Mouse (Mus musculus): ENCODE results near the gene B4galt3. TPM values are rescaled to one million over a fixed set of nuclear protein-coding genes. Genes with fewer than 3 reads are reported as not detected.

B4galt3 gene
- total and polyA plus RNA-seq, 2 experiments from 2014 or later: 94.9 to 110 TPM

GRCm38 (mm10) chr1:171279721-171280120, 9.6 kb downstream of the B4galt3 start:
- no peaks in the 10 kb centered on the region for H3K9me3 ChIP-seq (ENCODE audit: low read length)
- no peak for ATAC-seq (ENCODE audit: low FRiP score)
- no peaks in the 10 kb centered on the region for H3K27me3 ChIP-seq (ENCODE audit: insufficient read depth, low read length)
- no peak for DNase-seq (ENCODE audit: low spot score)
- peak overlapping the region; percentile 63 for H3K9ac ChIP-seq (replicated peaks; ENCODE audit: low read length, poor library complexity, severe bottlenecking)
- peaks cover 3% of the 10 kb centered on the region; the same call in 1 of the 2 replicates for H3K4me1 ChIP-seq (ENCODE audit: insufficient read depth, low read length)
- no peak overlapping the region for H3K27ac ChIP-seq (ENCODE audit: low read depth, low read length)
- H3K4me3 ChIP-seq (ENCODE audit: low read depth, low read length): peak overlapping the region; percentile 60; the same call in 1 of the 2 replicates
- no peak for TF ChIP-seq CTCF (IDR thresholded peaks at IDR 0.05)
- H3K36me3 ChIP-seq (ENCODE audit: insufficient read depth, low read length): peaks cover 50% of the 10 kb centered on the region
- 66% methylated on average over 5 of the region's 5 CpGs for WGBS
- H3K4me2 ChIP-seq (ENCODE audit: low read depth, low read length, poor library complexity, severe bottlenecking): peak overlapping the region; percentile 88

- no peaks in the 10 kb centered on the region for H3K9me3 ChIP-seq (ENCODE audit: low read length)
- peak overlapping the region; percentile 60 for H3K4me3 ChIP-seq (ENCODE audit: low read depth, low read length)
- peak overlapping the region; percentile 88 for H3K4me2 ChIP-seq (ENCODE audit: low read depth, low read length, poor library complexity, severe bottlenecking)
- H3K27ac ChIP-seq (ENCODE audit: low read depth, low read length): no peak overlapping the region
- H3K36me3 ChIP-seq (ENCODE audit: insufficient read depth, low read length): peaks cover 51% of the 10 kb centered on the region
- peaks cover 3% of the 10 kb centered on the region for H3K4me1 ChIP-seq (ENCODE audit: insufficient read depth, low read length)
- no peak for TF ChIP-seq CTCF (IDR thresholded peaks at IDR 0.05)
- WGBS: 1% methylated on average over 25 of the region's 25 CpGs
- DNase-seq (ENCODE audit: low spot score) (no peak), ATAC-seq (ENCODE audit: low FRiP score) (peak; percentile 29; the same call in 1 of the 2 replicates)
- no peaks in the 10 kb centered on the region for H3K27me3 ChIP-seq (ENCODE audit: insufficient read depth, low read length)
- H3K9ac ChIP-seq (replicated peaks; ENCODE audit: low read length, poor library complexity, severe bottlenecking): peak overlapping the region; percentile 63
These were observed 10.3 kb downstream of the B4galt3 start for GRCm38 (mm10) chr1:171280250-171280915.

- no peak for TF ChIP-seq CTCF (IDR thresholded peaks at IDR 0.05)
- 0% methylated on average over 26 of the region's 26 CpGs for WGBS
These were observed 10.9 kb downstream of the B4galt3 start, which contains the start of gene Ppox for GRCm38 (mm10) chr1:171280916-171281527. Gene Ppox, minus strand, starts transcription at chr1:171281186.

GRCm38 (mm10) chr1:171281528-171281923, 11.4 kb downstream of the B4galt3 start:
- TF ChIP-seq CTCF (IDR thresholded peaks at IDR 0.05): peak; percentile 71
- ATAC-seq (ENCODE audit: low FRiP score) (peak; percentile 41), DNase-seq (ENCODE audit: low spot score) (peak; percentile 75)
- Histone ChIP-seq H3K4me2 (ENCODE audit: low read depth, low read length, poor library complexity, severe bottlenecking) (peak overlapping the region; percentile 68), H3K27me3 (ENCODE audit: insufficient read depth, low read length) (no peaks in the 10 kb centered on the region), H3K4me3 (ENCODE audit: low read depth, low read length) (peak overlapping the region; percentile 60), H3K36me3 (ENCODE audit: insufficient read depth, low read length) (peaks cover 47% of the 10 kb centered on the region), H3K4me1 (ENCODE audit: insufficient read depth, low read length) (peaks cover 3% of the 10 kb centered on the region), H3K9ac (replicated peaks; ENCODE audit: low read length, poor library complexity, severe bottlenecking) (peak overlapping the region; percentile 37; the same call in 1 of the 2 replicates), H3K27ac (ENCODE audit: low read depth, low read length) (peak overlapping the region; percentile 66), H3K9me3 (ENCODE audit: low read length) (no peaks in the 10 kb centered on the region)
- 0% methylated on average over 10 of the region's 10 CpGs for WGBS

More at GRCm38 (mm10) chr1:171280916-171281527, 10.9 kb downstream of the B4galt3 start, which contains the start of gene Ppox:
- peaks cover 3% of the 10 kb centered on the region for H3K4me1 ChIP-seq (ENCODE audit: insufficient read depth, low read length)
- peak; percentile 99 for DNase-seq (ENCODE audit: low spot score)
- peak within 1 kb of the TSS; percentile 88 for H3K4me2 ChIP-seq (ENCODE audit: low read depth, low read length, poor library complexity, severe bottlenecking)
- H3K27me3 ChIP-seq (ENCODE audit: insufficient read depth, low read length): no peaks in the 10 kb centered on the region
- ATAC-seq (ENCODE audit: low FRiP score): peak; percentile 97
- H3K36me3 ChIP-seq (ENCODE audit: insufficient read depth, low read length): peaks cover 50% of the 10 kb centered on the region
- H3K27ac ChIP-seq (ENCODE audit: low read depth, low read length): peak within 1 kb of the TSS; percentile 66
- peak within 1 kb of the TSS; percentile 63 for H3K9ac ChIP-seq (replicated peaks; ENCODE audit: low read length, poor library complexity, severe bottlenecking)
- H3K9me3 ChIP-seq (ENCODE audit: low read length): no peaks in the 10 kb centered on the region
- peak within 1 kb of the TSS; percentile 60 for H3K4me3 ChIP-seq (ENCODE audit: low read depth, low read length)

- H3K9ac ChIP-seq (replicated peaks; ENCODE audit: low read length, poor library complexity, severe bottlenecking): no peak overlapping the region
- H3K36me3 ChIP-seq (ENCODE audit: insufficient read depth, low read length): peaks cover 40% of the 10 kb centered on the region
- H3K4me2 ChIP-seq (ENCODE audit: low read depth, low read length, poor library complexity, severe bottlenecking): no peak overlapping the region
- no peaks in the 10 kb centered on the region for H3K27me3 ChIP-seq (ENCODE audit: insufficient read depth, low read length)
- H3K4me3 ChIP-seq (ENCODE audit: low read depth, low read length): no peak overlapping the region
- ATAC-seq (ENCODE audit: low FRiP score): no peak
- H3K9me3 ChIP-seq (ENCODE audit: low read length): no peaks in the 10 kb centered on the region
- peaks cover 3% of the 10 kb centered on the region for H3K4me1 ChIP-seq (ENCODE audit: insufficient read depth, low read length)
- 0 out of 2 replicates have a peak overlapping the region, but pooled peaks have one; percentile 38 for H3K27ac ChIP-seq (ENCODE audit: low read depth, low read length)
- 81% methylated on average over 18 of the region's 18 CpGs for WGBS
- DNase-seq (ENCODE audit: low spot score): no peak
- no peak for TF ChIP-seq CTCF (IDR thresholded peaks at IDR 0.05)
These were observed 12.1 kb downstream of the B4galt3 start for GRCm38 (mm10) chr1:171282086-171282805.

Measured in midbrain, postnatal 0 days (tissue).